Mouse (Mus musculus) ES-E14 (cell line): ENCODE results near the gene Hist2h3c2.
"Not testable (repeated sequence)": the region's sequence is repeated elsewhere in the genome, so short reads cannot be mapped to it uniquely, and the experiment has no call there.

Source experiments
- CHD2 ChIP-seq: IDR thresholded peaks from 2 replicates; pipeline ENCODE4 v1.6.1; 2014; ENCODE audit warnings: mild to moderate bottlenecking, low read depth, low read length, inconsistent platforms
- HCFC1 ChIP-seq: IDR thresholded peaks from 2 replicates; pipeline ENCODE4 v1.6.1; 2012; ENCODE audit warnings: low read length, inconsistent platforms, borderline replicate concordance; ENCODE audit not compliant: insufficient read depth
- MAFK ChIP-seq: IDR thresholded peaks from 2 replicates; pipeline ENCODE4 v1.6.1; 2014; ENCODE audit warnings: mild to moderate bottlenecking, low read depth, low read length, inconsistent platforms; ENCODE audit not compliant: insufficient read depth
- ZC3H11A ChIP-seq: IDR thresholded peaks from 2 replicates; pipeline ENCODE4 v1.6.1; 2012; ENCODE audit warnings: low read depth, mild to moderate bottlenecking, inconsistent platforms, low read length, borderline replicate concordance
- ZNF384 ChIP-seq: IDR thresholded peaks from 2 replicates; pipeline ENCODE4 v1.6.1; 2012; ENCODE audit warnings: low read depth, low read length, inconsistent platforms

GRCm38 (mm10) chr3:96220131-96220764 is 18.7 kb downstream of the Hist2h3c2 start:
- TF ChIP-seq ZC3H11A, CHD2, ZNF384, MAFK, HCFC1: not testable (repeated sequence)
